In genomic region chr3:21895551-21895950, GRCm38 (mm10) we compare ENCODE assay signal across 20 mouse cellular contexts.
DNase-seq lines count a peak whose midpoint lies in the region; ATAC-seq and TF ChIP-seq lines count a peak whose summit lies in the region.
"Had no signal": no experiment of that assay in that cellular context is flagged by ENCODE, and none has a peak within 500 bp of the region (broad histone marks: within the 10 kb centered on the region; RNA-seq: fewer than 3 reads in every experiment).

No protein-coding gene starts in this region.

- no peak for TF ChIP-seq CTCF in lung, adult 2 months (IDR thresholded peaks at IDR 0.05; ENCODE audit: insufficient read depth, low read length)

- no peak for DNase-seq in kidney, adult 9 months
- DNase-seq in brain, adult 2 months (ENCODE audit: low read depth, low spot score), result peak; percentile 14
- DNase-seq in lung, adult 2 months, result peak; percentile 7
- no peak for DNase-seq in urinary bladder, postnatal 25 days (ENCODE audit: low spot score)
- DNase-seq in thymus, postnatal 4 days, result no peak
- no peak for DNase-seq in gastrocnemius, postnatal 10 days
- DNase-seq: adrenal gland, postnatal 14 days; cerebellum, adult 2 months; forebrain, postnatal 0 days; heart, postnatal 36 days; kidney, postnatal 14 days; left cerebral cortex, postnatal 4 days; thymus, postnatal 36 days had no signal

- peak; percentile 95 for ATAC-seq in kidney, embryonic 15.5 days (replicated peaks; ENCODE audit: low FRiP score)
- peak; percentile 58; the same call in 1 of the 2 replicates for ATAC-seq in stomach, embryonic 14.5 days (ENCODE audit: insufficient number of reproducible peaks, insufficient read depth, low FRiP score, low read depth)
- ATAC-seq: forebrain, postnatal 0 days had no signal

- H3K9ac ChIP-seq in kidney, embryonic 15.5 days, result no peak overlapping the region
- H3K9ac ChIP-seq in stomach, embryonic 14.5 days (replicated peaks; ENCODE audit: low read depth, low read length), result no peak overlapping the region
- H3K9ac ChIP-seq: forebrain, postnatal 0 days; hindbrain, embryonic 14.5 days had no signal

- H3K36me3 ChIP-seq in kidney, embryonic 15.5 days, result no peaks in the 10 kb centered on the region
- no peaks in the 10 kb centered on the region for H3K36me3 ChIP-seq in stomach, embryonic 14.5 days (ENCODE audit: control insufficient read depth, insufficient read depth, low read length)
- H3K36me3 ChIP-seq: forebrain, embryonic 10.5 days; G1E; heart, embryonic 10.5 days had no signal

- no peak for TF ChIP-seq POLR2A in lung, adult 2 months (IDR thresholded peaks at IDR 0.05; ENCODE audit: borderline replicate concordance, extremely low read depth, low read depth, low read length)

- H3K27me3 ChIP-seq in kidney, embryonic 15.5 days, result no peaks in the 10 kb centered on the region
- no peaks in the 10 kb centered on the region for H3K27me3 ChIP-seq in stomach, embryonic 14.5 days (ENCODE audit: control insufficient read depth, insufficient read depth, low read length)

- H3K27ac ChIP-seq in kidney, embryonic 15.5 days, result no peak overlapping the region
- no peak overlapping the region for H3K27ac ChIP-seq in stomach, embryonic 14.5 days (ENCODE audit: low read length)
- H3K27ac ChIP-seq: forebrain, embryonic 10.5 days; heart, embryonic 10.5 days; hindbrain, embryonic 14.5 days; left cerebral cortex, adult 2 months had no signal

- no peaks in the 10 kb centered on the region for H3K9me3 ChIP-seq in kidney, embryonic 15.5 days (replicated peaks)
- H3K9me3 ChIP-seq in stomach, embryonic 14.5 days (ENCODE audit: control insufficient read depth, low read depth, low read length), result no peaks in the 10 kb centered on the region
- H3K9me3 ChIP-seq: forebrain, embryonic 10.5 days; G1E; heart, embryonic 10.5 days had no signal

- WGBS in kidney, embryonic 15.5 days, result 54% methylated on average over 2 of the region's 2 CpGs
- WGBS in lung, adult 2 months, result 75% methylated on average over 2 of the region's 2 CpGs
- WGBS in stomach, embryonic 14.5 days, result 70% methylated on average over 2 of the region's 2 CpGs

- no peak overlapping the region for H3K4me3 ChIP-seq in kidney, embryonic 15.5 days (replicated peaks)
- no peak overlapping the region for H3K4me3 ChIP-seq in lung, adult 2 months (replicated peaks; ENCODE audit: extremely low read depth, low read depth, low read length)
- no peak overlapping the region for H3K4me3 ChIP-seq in stomach, embryonic 14.5 days (ENCODE audit: low read depth, low read length)
- H3K4me3 ChIP-seq: forebrain, embryonic 10.5 days; heart, embryonic 10.5 days; left cerebral cortex, adult 2 months had no signal

- H3K4me1 ChIP-seq in kidney, embryonic 15.5 days, result peaks cover 18% of the 10 kb centered on the region; the same call in 1 of the 2 replicates
- no peaks in the 10 kb centered on the region for H3K4me1 ChIP-seq in lung, adult 2 months (ENCODE audit: control insufficient read depth, insufficient read depth, low read length)
- H3K4me1 ChIP-seq in stomach, embryonic 14.5 days (ENCODE audit: control insufficient read depth, insufficient read depth, low read length), result no peaks in the 10 kb centered on the region

- no peak overlapping the region for H3K4me2 ChIP-seq in kidney, embryonic 15.5 days
- H3K4me2 ChIP-seq in stomach, embryonic 14.5 days (replicated peaks; ENCODE audit: low read depth, low read length), result no peak overlapping the region
- H3K4me2 ChIP-seq: hindbrain, embryonic 14.5 days had no signal

Comparison
In these comparisons a context has a peak if more than half of its experiments do, and no peak if none do; other contexts are left out.
1. DNase-seq: peak in brain, adult 2 months (single experiment) and lung, adult 2 months (single experiment); none in kidney, adult 9 months (single experiment), urinary bladder, postnatal 25 days (single experiment), thymus, postnatal 4 days (single experiment) and gastrocnemius, postnatal 10 days (single experiment).